Mouse (Mus musculus) ES-Bruce4 (cell line): ENCODE data around the gene Prrc2b. TPM values are rescaled to one million over a fixed set of nuclear protein-coding genes. Genes with fewer than 3 reads are reported as not detected.
A peak's percentile ranks its signal among the peaks of the same experiment; 100 is the strongest.

ENCODE experiments used
- H3K27ac ChIP-seq: 2 replicates; pipeline ENCODE4 v1.5.1; 2012; ENCODE audit warnings: low read length, inconsistent platforms; ENCODE audit not compliant: insufficient read depth
- H3K27me3 ChIP-seq: 2 replicates; pipeline ENCODE4 v1.6.1; 2012; ENCODE audit warnings: mild to moderate bottlenecking, low read length, inconsistent platforms; ENCODE audit not compliant: control insufficient read depth, poor library complexity, insufficient read depth, severe bottlenecking
- H3K36me3 ChIP-seq: 2 replicates; pipeline ENCODE4 v1.6.1; 2012; ENCODE audit warnings: inconsistent platforms, mild to moderate bottlenecking, low read length, moderate library complexity; ENCODE audit not compliant: control insufficient read depth, poor library complexity, insufficient read depth, severe bottlenecking
- H3K4me1 ChIP-seq: one replicate; pipeline ENCODE4 v1.8.1; 2011; ENCODE audit warnings: low read length; ENCODE audit not compliant: control insufficient read depth, insufficient read depth
- H3K4me3 ChIP-seq: 2 replicates; pipeline ENCODE4 v1.5.1; 2011; ENCODE audit warnings: low read depth, mild to moderate bottlenecking, low read length
- H3K9ac ChIP-seq: 2 replicates; pipeline ENCODE4 v1.6.1; 2012; ENCODE audit warnings: low read depth, mild to moderate bottlenecking, inconsistent platforms; ENCODE audit not compliant: poor library complexity, severe bottlenecking
- H3K9me3 ChIP-seq: replicated peaks from 2 replicates; pipeline ENCODE4 v1.6.1; 2012; ENCODE audit warnings: mild to moderate bottlenecking, low read length, inconsistent platforms; ENCODE audit not compliant: control insufficient read depth, poor library complexity, insufficient read depth, severe bottlenecking
- CTCF ChIP-seq: IDR thresholded peaks from one replicate; pipeline ENCODE4 v1.8.1; 2011; ENCODE audit warnings: low read depth, low read length
- EP300 ChIP-seq: IDR thresholded peaks from 2 replicates; pipeline ENCODE4 v1.6.1; 2011; ENCODE audit warnings: low read depth, low read length; ENCODE audit not compliant: insufficient read depth
- POLR2A ChIP-seq: IDR thresholded peaks from one replicate; pipeline ENCODE4 v1.8.1; 2011; ENCODE audit warnings: low read length; ENCODE audit not compliant: insufficient read depth
- polyA plus RNA-seq: library from polyadenylated mRNA; stranded (reverse); fragments of >200 nt; gene quantifications from 2 replicates; pipeline ENCODE4 v1.2.4, GENCODE M21; 2011; ENCODE audit warnings: low read depth; ENCODE audit not compliant: missing spikeins, insufficient read depth, insufficient read length

The Prrc2b gene
- polyA plus RNA-seq, 1 experiment = 106 TPM

DNA sequence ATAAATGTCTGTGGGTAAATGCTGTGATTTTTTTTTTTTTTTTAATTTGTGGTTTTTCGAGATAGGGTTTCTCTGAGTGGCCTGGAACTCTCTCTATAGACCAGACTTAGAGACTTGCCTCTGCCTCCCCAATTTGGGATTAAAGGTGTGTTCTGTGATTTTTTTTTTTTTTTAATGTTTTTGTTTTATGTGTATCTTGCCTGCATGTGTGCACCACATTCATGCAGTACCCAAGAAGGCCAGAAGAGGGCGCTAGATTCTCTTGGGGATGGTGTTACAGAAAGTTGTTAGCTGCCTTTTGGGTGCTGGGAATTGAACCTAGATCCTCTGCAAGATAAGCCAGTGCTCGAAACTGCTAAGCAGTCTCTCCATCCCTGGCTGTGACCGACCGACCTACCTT is 10.1 kb downstream of the Prrc2b start:
- Histone ChIP-seq H3K36me3 (no peaks in the 10 kb centered on the region), H3K9me3 (no peaks in the 10 kb centered on the region), H3K9ac (no peak overlapping the region), H3K4me1 (peaks cover 7% of the 10 kb centered on the region), H3K27ac (peak overlapping the region; percentile 94), H3K4me3 (no peak overlapping the region), H3K27me3 (no peaks in the 10 kb centered on the region)
- TF ChIP-seq CTCF (peak; percentile 34), POLR2A (no peak), EP300 (no peak)

DNA sequence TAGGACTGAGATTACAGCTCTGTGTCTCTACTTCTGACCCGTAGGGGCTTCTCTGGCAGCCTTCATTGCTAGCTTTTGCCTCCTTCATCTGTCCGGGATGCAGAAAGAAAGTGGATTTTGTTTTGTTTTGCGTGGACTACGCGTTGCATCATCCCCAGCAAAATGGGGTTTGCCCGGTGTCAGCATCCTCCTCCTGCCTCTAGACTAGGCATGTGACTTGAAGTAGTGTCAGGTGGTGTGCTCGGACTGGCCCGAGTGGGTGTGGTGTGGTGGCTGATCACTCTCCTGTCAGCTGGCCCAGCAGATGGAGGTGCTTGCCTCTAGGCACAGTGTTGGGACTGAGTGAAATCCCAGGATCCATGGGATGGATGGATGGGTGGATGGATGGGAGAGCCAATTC is 11.2 kb downstream of the Prrc2b start:
- Histone ChIP-seq H3K36me3 (no peaks in the 10 kb centered on the region), H3K27ac (peak overlapping the region; percentile 94), H3K9me3 (no peaks in the 10 kb centered on the region), H3K9ac (peak overlapping the region; percentile 41), H3K4me1 (peaks cover 7% of the 10 kb centered on the region), H3K27me3 (no peaks in the 10 kb centered on the region), H3K4me3 (peak overlapping the region; percentile 24; the same call in 1 of the 2 replicates)
- TF ChIP-seq CTCF (no peak), EP300 (peak; percentile 99)

- peaks cover 7% of the 10 kb centered on the region for H3K4me1 ChIP-seq
- no peaks in the 10 kb centered on the region for H3K27me3 ChIP-seq
- H3K9ac ChIP-seq = peak overlapping the region; percentile 78
- H3K9me3 ChIP-seq = no peaks in the 10 kb centered on the region
- no peaks in the 10 kb centered on the region for H3K36me3 ChIP-seq
- TF ChIP-seq EP300 (peak; percentile 99), CTCF (no peak), POLR2A (no peak)
- H3K4me3 ChIP-seq = peak overlapping the region; percentile 42
- H3K27ac ChIP-seq = peak overlapping the region; percentile 97
Measured at GRCm38 (mm10) chr2:32162646-32163045, 11.8 kb downstream of the Prrc2b start.

DNA sequence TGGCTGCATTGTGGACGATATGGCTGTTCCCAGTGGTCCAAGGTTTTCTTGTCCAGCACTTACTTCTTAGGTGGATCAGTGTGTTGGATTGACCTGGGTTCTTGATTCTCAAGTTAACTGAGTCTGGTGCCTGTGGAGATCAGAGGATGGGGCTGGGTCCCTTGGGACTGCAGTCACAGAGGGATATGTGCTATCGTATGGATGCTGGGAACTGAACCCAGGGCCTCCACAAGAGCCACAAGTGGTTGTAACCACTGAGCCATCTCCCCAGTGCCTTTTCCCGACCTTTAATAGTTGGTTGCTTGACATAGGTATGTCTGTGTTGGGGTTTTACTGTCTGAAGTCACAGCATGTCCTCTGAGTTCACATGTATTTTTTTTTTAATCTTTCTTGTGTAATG is 12.2 kb downstream of the Prrc2b start:
- H3K27me3 ChIP-seq = no peaks in the 10 kb centered on the region
- H3K36me3 ChIP-seq = no peaks in the 10 kb centered on the region
- peak overlapping the region; percentile 78 for H3K9ac ChIP-seq
- peaks cover 7% of the 10 kb centered on the region for H3K4me1 ChIP-seq
- H3K4me3 ChIP-seq = peak overlapping the region; percentile 42
- no peaks in the 10 kb centered on the region for H3K9me3 ChIP-seq
- H3K27ac ChIP-seq = peak overlapping the region; percentile 97
- TF ChIP-seq EP300 (no peak), POLR2A (no peak), CTCF (no peak)

GRCm38 (mm10) chr2:32164503-32164902 is 13.6 kb downstream of the Prrc2b start:
- H3K4me3 ChIP-seq = peak overlapping the region; percentile 11
- H3K27ac ChIP-seq = peak overlapping the region; percentile 97
- TF ChIP-seq EP300 (peak; percentile 98), CTCF (no peak), POLR2A (no peak)
- no peaks in the 10 kb centered on the region for H3K36me3 ChIP-seq
- H3K9me3 ChIP-seq = no peaks in the 10 kb centered on the region
- H3K4me1 ChIP-seq = peaks cover 9% of the 10 kb centered on the region
- H3K27me3 ChIP-seq = no peaks in the 10 kb centered on the region
- H3K9ac ChIP-seq = peak overlapping the region; percentile 78

DNA sequence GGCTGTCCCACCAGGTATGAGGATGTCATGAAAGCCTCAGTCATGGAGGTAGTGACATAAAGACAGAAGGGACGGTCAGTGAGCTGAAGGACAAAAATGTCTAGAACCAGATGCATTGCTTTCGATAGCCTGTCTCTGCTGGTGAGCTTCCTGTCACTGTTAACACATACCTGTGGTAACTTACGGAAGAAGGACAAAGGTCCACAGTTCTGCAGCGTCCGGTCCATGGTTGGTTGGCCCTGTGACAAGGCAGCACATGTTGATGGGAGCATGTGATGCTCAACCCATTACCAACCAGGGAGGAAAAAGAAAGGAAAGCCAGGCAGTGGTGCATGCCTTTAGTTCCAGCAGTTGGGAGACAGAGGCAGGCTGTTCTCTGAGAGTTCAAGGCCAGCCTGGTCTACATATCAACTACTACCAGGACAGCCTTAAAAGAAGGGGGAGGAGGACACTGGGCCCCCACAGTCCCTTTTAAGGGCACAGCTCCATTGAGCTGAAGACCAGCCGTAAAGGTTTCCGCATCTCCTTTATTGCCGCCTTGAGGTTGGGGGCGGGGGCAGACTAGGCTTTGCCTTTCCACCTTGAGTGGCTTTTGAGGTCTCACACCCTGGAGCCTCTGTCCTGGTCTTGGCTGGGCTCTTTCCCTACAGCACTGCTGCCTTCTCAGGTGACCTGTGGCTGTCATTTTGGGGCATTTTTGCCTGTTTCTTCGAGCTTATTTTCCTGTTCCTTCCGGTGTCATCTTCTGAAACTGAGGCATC is 14.3 kb downstream of the Prrc2b start:
- peak overlapping the region; percentile 78 for H3K9ac ChIP-seq
- peak overlapping the region; percentile 42 for H3K4me3 ChIP-seq
- no peak for TF ChIP-seq CTCF
- TF ChIP-seq EP300 = no peak
- TF ChIP-seq POLR2A = no peak
- H3K4me1 ChIP-seq = peaks cover 11% of the 10 kb centered on the region
- H3K36me3 ChIP-seq = no peaks in the 10 kb centered on the region
- peak overlapping the region; percentile 97 for H3K27ac ChIP-seq
- no peaks in the 10 kb centered on the region for H3K9me3 ChIP-seq
- H3K27me3 ChIP-seq = no peaks in the 10 kb centered on the region
